Mouse (Mus musculus): Measurements from ENCODE around the gene Sdk1. TPM values are rescaled to one million over a fixed set of nuclear protein-coding genes. Genes with fewer than 3 reads are reported as not detected.

Sdk1 gene
- polyA plus RNA-seq, 1 experiment from 2014 or later, result 0.94 TPM

DNA sequence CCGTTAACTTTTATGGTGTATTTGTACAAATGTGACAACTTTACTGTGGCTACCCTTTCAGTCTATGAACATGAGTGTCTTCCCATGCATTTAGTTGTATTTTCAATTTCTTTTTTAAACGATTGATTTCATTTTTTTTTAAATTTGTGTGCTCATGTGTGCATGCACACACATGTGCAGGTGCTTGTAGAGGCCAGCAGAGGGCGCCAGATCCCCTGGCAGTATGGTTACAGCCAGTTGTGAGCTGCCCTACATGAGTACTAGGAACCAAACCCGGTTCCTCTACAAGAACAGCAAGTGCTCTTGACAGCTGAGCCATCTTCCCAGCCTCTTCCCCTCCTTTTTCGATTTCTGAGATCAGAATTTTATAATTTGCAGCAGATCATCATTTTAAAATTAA is 322.9 kb downstream of the Sdk1 start:
- Histone ChIP-seq H3K27me3 (replicated peaks; ENCODE audit: control insufficient read depth, insufficient read depth, low read length) (no peaks in the 10 kb centered on the region), H3K36me3 (ENCODE audit: control insufficient read depth, insufficient read depth) (no peaks in the 10 kb centered on the region), H3K4me1 (replicated peaks; ENCODE audit: control insufficient read depth, insufficient read depth, low read length) (no peaks in the 10 kb centered on the region), H3K9ac (ENCODE audit: low read depth, low read length) (no peak overlapping the region), H3K4me2 (replicated peaks; ENCODE audit: low read depth) (no peak overlapping the region), H3K27ac (ENCODE audit: low read depth, low read length) (no peak overlapping the region), H3K9me3 (ENCODE audit: control insufficient read depth) (no peaks in the 10 kb centered on the region), H3K4me3 (ENCODE audit: low read depth, low read length) (no peak overlapping the region)
- TF ChIP-seq CTCF (IDR thresholded peaks at IDR 0.05; ENCODE audit: low read depth), result peak; percentile 50
- WGBS, result 87% methylated on average over 5 of the region's 5 CpGs
- ATAC-seq, result no peak

GRCm38 (mm10) chr5:141568106-141568505 is 326.8 kb downstream of the Sdk1 start:
- no peak for ATAC-seq
- 85% methylated on average over 2 of the region's 2 CpGs for WGBS
- TF ChIP-seq CTCF (IDR thresholded peaks at IDR 0.05; ENCODE audit: low read depth), result no peak
- H3K27ac ChIP-seq (ENCODE audit: low read depth, low read length), result no peak overlapping the region
- H3K27me3 ChIP-seq (replicated peaks; ENCODE audit: control insufficient read depth, insufficient read depth, low read length), result no peaks in the 10 kb centered on the region
- no peak overlapping the region for H3K4me2 ChIP-seq (replicated peaks; ENCODE audit: low read depth)
- H3K4me1 ChIP-seq (replicated peaks; ENCODE audit: control insufficient read depth, insufficient read depth, low read length), result no peaks in the 10 kb centered on the region
- no peaks in the 10 kb centered on the region for H3K36me3 ChIP-seq (ENCODE audit: control insufficient read depth, insufficient read depth)
- no peak overlapping the region for H3K4me3 ChIP-seq (ENCODE audit: low read depth, low read length)
- no peaks in the 10 kb centered on the region for H3K9me3 ChIP-seq (ENCODE audit: control insufficient read depth)
- H3K9ac ChIP-seq (ENCODE audit: low read depth, low read length), result no peak overlapping the region

DNA sequence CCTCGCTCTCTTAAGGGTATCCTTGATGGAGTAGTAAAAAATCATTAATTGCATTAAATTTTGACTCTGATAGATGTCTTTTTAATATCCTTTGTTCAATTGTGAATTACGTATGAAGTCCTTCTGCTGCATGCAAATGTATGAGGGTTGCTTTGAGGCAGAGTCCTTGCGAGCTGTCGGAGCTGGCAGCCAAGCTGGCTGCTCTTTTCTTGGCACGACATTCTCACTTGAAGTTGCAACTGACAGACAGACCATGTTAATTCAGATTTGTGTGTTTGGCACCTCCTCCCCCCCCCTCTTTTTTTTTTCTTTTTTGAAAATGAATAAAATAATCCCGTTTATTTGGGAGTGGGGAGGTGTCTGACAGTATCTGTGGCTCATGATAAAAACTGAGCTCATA is 329.2 kb downstream of the Sdk1 start:
- Histone ChIP-seq H3K27me3 (replicated peaks; ENCODE audit: control insufficient read depth, insufficient read depth, low read length) (no peaks in the 10 kb centered on the region), H3K27ac (ENCODE audit: low read depth, low read length) (no peak overlapping the region), H3K4me2 (replicated peaks; ENCODE audit: low read depth) (no peak overlapping the region), H3K36me3 (ENCODE audit: control insufficient read depth, insufficient read depth) (no peaks in the 10 kb centered on the region), H3K9me3 (ENCODE audit: control insufficient read depth) (no peaks in the 10 kb centered on the region), H3K4me1 (replicated peaks; ENCODE audit: control insufficient read depth, insufficient read depth, low read length) (0 out of 2 replicates have a peak, but pooled peaks cover 3% of the 10 kb centered on the region), H3K9ac (ENCODE audit: low read depth, low read length) (no peak overlapping the region), H3K4me3 (ENCODE audit: low read depth, low read length) (no peak overlapping the region)
- no peak for TF ChIP-seq CTCF (IDR thresholded peaks at IDR 0.05; ENCODE audit: low read depth)
- ATAC-seq, result no peak
- 79% methylated on average over 6 of the region's 6 CpGs for WGBS

DNA sequence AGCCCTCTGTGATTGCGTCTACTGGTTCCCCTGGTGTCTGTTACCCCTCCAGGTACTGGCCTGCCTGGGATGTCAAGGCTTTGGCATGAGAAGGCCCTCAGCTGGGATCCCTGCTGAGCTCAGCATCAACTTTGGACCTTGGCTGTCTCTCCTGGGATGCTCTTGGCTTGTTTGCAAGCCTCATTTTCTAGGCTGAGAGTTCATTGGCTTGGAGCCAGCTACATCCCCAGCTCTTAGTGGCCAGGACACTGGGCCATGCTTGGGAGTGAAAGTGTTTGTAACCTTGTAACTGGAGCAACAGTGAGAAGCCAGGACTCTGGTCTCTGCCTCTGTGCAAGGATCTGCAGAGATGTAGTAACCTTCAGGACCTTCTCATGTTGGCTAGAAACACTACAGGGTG is 333.0 kb downstream of the Sdk1 start:
- Histone ChIP-seq H3K9me3 (ENCODE audit: control insufficient read depth) (no peaks in the 10 kb centered on the region), H3K4me1 (replicated peaks; ENCODE audit: control insufficient read depth, insufficient read depth, low read length) (0 out of 2 replicates have a peak, but pooled peaks cover 3% of the 10 kb centered on the region), H3K9ac (ENCODE audit: low read depth, low read length) (no peak overlapping the region), H3K36me3 (ENCODE audit: control insufficient read depth, insufficient read depth) (no peaks in the 10 kb centered on the region), H3K27ac (ENCODE audit: low read depth, low read length) (no peak overlapping the region; the same call in 1 of the 2 replicates), H3K4me3 (ENCODE audit: low read depth, low read length) (no peak overlapping the region), H3K27me3 (replicated peaks; ENCODE audit: control insufficient read depth, insufficient read depth, low read length) (no peaks in the 10 kb centered on the region), H3K4me2 (replicated peaks; ENCODE audit: low read depth) (no peak overlapping the region)
- WGBS, result 81% methylated on average over 1 of the region's 1 CpGs
- no peak for TF ChIP-seq CTCF (IDR thresholded peaks at IDR 0.05; ENCODE audit: low read depth)
- ATAC-seq, result no peak

DNA sequence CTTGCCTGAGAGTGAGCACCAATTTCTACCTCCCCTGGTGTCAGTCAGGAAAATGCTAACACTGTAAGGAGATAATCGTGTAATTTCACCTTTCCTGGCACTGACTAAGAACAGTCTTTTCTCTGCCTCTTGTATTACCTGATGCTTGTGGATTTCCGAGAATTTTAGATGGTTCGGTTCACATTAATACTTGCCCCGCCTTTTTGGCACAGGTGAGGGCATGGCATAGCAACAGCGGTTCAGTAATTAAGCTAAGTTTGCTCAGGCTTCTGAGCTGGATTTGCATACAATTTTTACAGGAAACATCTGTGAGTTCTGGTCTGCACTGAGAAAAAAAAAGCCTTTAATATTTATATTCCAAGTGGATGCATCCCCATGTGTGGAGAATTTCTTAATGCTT is 350.0 kb downstream of the Sdk1 start:
- Histone ChIP-seq H3K4me2 (replicated peaks; ENCODE audit: low read depth) (no peak overlapping the region), H3K9ac (ENCODE audit: low read depth, low read length) (no peak overlapping the region), H3K27ac (ENCODE audit: low read depth, low read length) (no peak overlapping the region), H3K9me3 (ENCODE audit: control insufficient read depth) (no peaks in the 10 kb centered on the region), H3K4me3 (ENCODE audit: low read depth, low read length) (no peak overlapping the region), H3K27me3 (replicated peaks; ENCODE audit: control insufficient read depth, insufficient read depth, low read length) (no peaks in the 10 kb centered on the region), H3K4me1 (replicated peaks; ENCODE audit: control insufficient read depth, insufficient read depth, low read length) (no peaks in the 10 kb centered on the region), H3K36me3 (ENCODE audit: control insufficient read depth, insufficient read depth) (no peaks in the 10 kb centered on the region)
- ATAC-seq, result no peak
- 68% methylated on average over 5 of the region's 5 CpGs for WGBS
- TF ChIP-seq CTCF (IDR thresholded peaks at IDR 0.05; ENCODE audit: low read depth), result no peak

GRCm38 (mm10) chr5:141612721-141613120 is 371.4 kb downstream of the Sdk1 start:
- no peak overlapping the region for H3K9ac ChIP-seq (ENCODE audit: low read depth, low read length)
- no peak overlapping the region for H3K4me3 ChIP-seq (ENCODE audit: low read depth, low read length)
- WGBS, result 83% methylated on average over 10 of the region's 10 CpGs
- TF ChIP-seq CTCF (IDR thresholded peaks at IDR 0.05; ENCODE audit: low read depth), result no peak
- no peak overlapping the region for H3K4me2 ChIP-seq (replicated peaks; ENCODE audit: low read depth)
- H3K27me3 ChIP-seq (replicated peaks; ENCODE audit: control insufficient read depth, insufficient read depth, low read length), result no peaks in the 10 kb centered on the region
- H3K4me1 ChIP-seq (replicated peaks; ENCODE audit: control insufficient read depth, insufficient read depth, low read length), result no peaks in the 10 kb centered on the region
- no peak for ATAC-seq
- no peak overlapping the region for H3K27ac ChIP-seq (ENCODE audit: low read depth, low read length)
- H3K9me3 ChIP-seq (ENCODE audit: control insufficient read depth), result no peaks in the 10 kb centered on the region
- no peaks in the 10 kb centered on the region for H3K36me3 ChIP-seq (ENCODE audit: control insufficient read depth, insufficient read depth)

- no peak for ATAC-seq
These were observed 374.5 kb downstream of the Sdk1 start for GRCm38 (mm10) chr5:141615763-141616162.

More at GRCm38 (mm10) chr5:141615763-141616162, 374.5 kb downstream of the Sdk1 start:
- Histone ChIP-seq H3K36me3 (ENCODE audit: control insufficient read depth, insufficient read depth) (no peaks in the 10 kb centered on the region), H3K4me3 (ENCODE audit: low read depth, low read length) (no peak overlapping the region), H3K9me3 (ENCODE audit: control insufficient read depth) (no peaks in the 10 kb centered on the region), H3K27me3 (replicated peaks; ENCODE audit: control insufficient read depth, insufficient read depth, low read length) (no peaks in the 10 kb centered on the region), H3K9ac (ENCODE audit: low read depth, low read length) (no peak overlapping the region), H3K4me1 (replicated peaks; ENCODE audit: control insufficient read depth, insufficient read depth, low read length) (no peaks in the 10 kb centered on the region), H3K27ac (ENCODE audit: low read depth, low read length) (no peak overlapping the region), H3K4me2 (replicated peaks; ENCODE audit: low read depth) (no peak overlapping the region)
- TF ChIP-seq CTCF (IDR thresholded peaks at IDR 0.05; ENCODE audit: low read depth), result no peak
- WGBS, result 81% methylated on average over 7 of the region's 7 CpGs

Data from intestine, postnatal 0 days (tissue).